Mouse (Mus musculus): ENCODE data around the gene Atn1. TPM values are rescaled to one million over a fixed set of nuclear protein-coding genes. Genes with fewer than 3 reads are reported as not detected.
"Not testable (repeated sequence)": the region's sequence is repeated elsewhere in the genome, so short reads cannot be mapped to it uniquely, and the experiment has no call there.

Atn1 gene
- 9.3 and 11.7 TPM in 2 replicates for polyA plus RNA-seq (2015; fragmentation: Nextera tagmentation; extraction: Ambion mirVana)

GRCm38 (mm10) chr6:124755831-124756595, at the start of gene Atn1, which contains the start of gene Gm45234:
Gene Atn1 (minus strand): TSS chr6:124756524.
Gene Gm45234 (minus strand): TSS chr6:124756021.
- peak; percentile 73 for ATAC-seq (replicated peaks; ENCODE audit: insufficient number of reproducible peaks, insufficient read depth, low FRiP score, low read depth)
- H3K4me3 ChIP-seq: peak within 1 kb of the TSS; percentile 84
- peak within 1 kb of the TSS; percentile 96 for H3K27ac ChIP-seq
- peak within 1 kb of the TSS; percentile 89 for H3K9ac ChIP-seq
- no peaks in the 10 kb centered on the region for H3K9me3 ChIP-seq (replicated peaks)
- no peaks in the 10 kb centered on the region for H3K27me3 ChIP-seq
- peaks cover 48% of the 10 kb centered on the region for H3K4me1 ChIP-seq (replicated peaks)
- H3K4me2 ChIP-seq: peak within 1 kb of the TSS; percentile 87
- WGBS: under 1% methylated on average over 41 of the region's 100 CpGs
- no peaks in the 10 kb centered on the region for H3K36me3 ChIP-seq

- peak overlapping the region; percentile 91 for H3K4me2 ChIP-seq
- peaks cover 41% of the 10 kb centered on the region for H3K4me1 ChIP-seq (replicated peaks)
- H3K36me3 ChIP-seq: peaks cover 7% of the 10 kb centered on the region
- 1% methylated on average over 34 of the region's 34 CpGs for WGBS
- no peaks in the 10 kb centered on the region for H3K9me3 ChIP-seq (replicated peaks)
- peak overlapping the region; percentile 91 for H3K27ac ChIP-seq
- H3K4me3 ChIP-seq: peak overlapping the region; percentile 58
- no peaks in the 10 kb centered on the region for H3K27me3 ChIP-seq
- peak overlapping the region; percentile 63 for H3K9ac ChIP-seq
- peak; percentile 75 for ATAC-seq (replicated peaks; ENCODE audit: insufficient number of reproducible peaks, insufficient read depth, low FRiP score, low read depth)
These were observed 49.3 kb upstream of the Atn1 start for GRCm38 (mm10) chr6:124805341-124806321.

- ATAC-seq (replicated peaks; ENCODE audit: insufficient number of reproducible peaks, insufficient read depth, low FRiP score, low read depth): no peak
- no peaks in the 10 kb centered on the region for H3K27me3 ChIP-seq
- H3K9ac ChIP-seq: no peak overlapping the region
- no peaks in the 10 kb centered on the region for H3K36me3 ChIP-seq
- 0 out of 2 replicates have a peak overlapping the region, but pooled peaks have one; percentile 91 for H3K27ac ChIP-seq
- H3K4me2 ChIP-seq: no peak overlapping the region
- 83% methylated on average over 3 of the region's 3 CpGs for WGBS
- no peak overlapping the region for H3K4me3 ChIP-seq
- no peaks in the 10 kb centered on the region for H3K9me3 ChIP-seq (replicated peaks)
- H3K4me1 ChIP-seq (replicated peaks): peaks cover 28% of the 10 kb centered on the region
These were observed 48.0 kb upstream of the Atn1 start for GRCm38 (mm10) chr6:124804341-124804740.

GRCm38 (mm10) chr6:124803691-124804090, 47.4 kb upstream of the Atn1 start:
- not testable (repeated sequence) for H3K9ac ChIP-seq; H3K4me2 ChIP-seq; H3K9me3 ChIP-seq (replicated peaks); ATAC-seq (replicated peaks; ENCODE audit: insufficient number of reproducible peaks, insufficient read depth, low FRiP score, low read depth); H3K36me3 ChIP-seq; H3K27ac ChIP-seq; H3K4me3 ChIP-seq; H3K27me3 ChIP-seq
- 91% methylated on average over 4 of the region's 4 CpGs for WGBS
- H3K4me1 ChIP-seq (replicated peaks): peaks cover 28% of the 10 kb centered on the region

GRCm38 (mm10) chr6:124803061-124803460, 46.7 kb upstream of the Atn1 start:
- H3K9ac ChIP-seq: no peak overlapping the region
- no peak overlapping the region for H3K4me3 ChIP-seq
- 77% methylated on average over 3 of the region's 3 CpGs for WGBS
- peaks cover 25% of the 10 kb centered on the region for H3K4me1 ChIP-seq (replicated peaks)
- no peak for ATAC-seq (replicated peaks; ENCODE audit: insufficient number of reproducible peaks, insufficient read depth, low FRiP score, low read depth)
- no peaks in the 10 kb centered on the region for H3K9me3 ChIP-seq (replicated peaks)
- H3K36me3 ChIP-seq: no peaks in the 10 kb centered on the region
- no peaks in the 10 kb centered on the region for H3K27me3 ChIP-seq
- H3K27ac ChIP-seq: no peak overlapping the region
- H3K4me2 ChIP-seq: no peak overlapping the region

GRCm38 (mm10) chr6:124802400-124802799, 46.1 kb upstream of the Atn1 start:
- WGBS: 14% methylated on average over 7 of the region's 9 CpGs
- H3K27ac ChIP-seq: not testable (repeated sequence)

GRCm38 (mm10) chr6:124796200-124796599, 39.9 kb upstream of the Atn1 start:
- Histone ChIP-seq H3K4me1 (replicated peaks) (no peaks in the 10 kb centered on the region), H3K27me3 (no peaks in the 10 kb centered on the region), H3K4me3 (no peak overlapping the region), H3K9me3 (replicated peaks) (no peaks in the 10 kb centered on the region), H3K4me2 (no peak overlapping the region), H3K36me3 (no peaks in the 10 kb centered on the region), H3K9ac (no peak overlapping the region), H3K27ac (no peak overlapping the region)
- no peak for ATAC-seq (replicated peaks; ENCODE audit: insufficient number of reproducible peaks, insufficient read depth, low FRiP score, low read depth)
- 74% methylated on average over 2 of the region's 2 CpGs for WGBS

More at GRCm38 (mm10) chr6:124802400-124802799, 46.1 kb upstream of the Atn1 start:
- H3K9ac ChIP-seq; H3K36me3 ChIP-seq; H3K9me3 ChIP-seq (replicated peaks); ATAC-seq (replicated peaks; ENCODE audit: insufficient number of reproducible peaks, insufficient read depth, low FRiP score, low read depth); H3K27me3 ChIP-seq: not testable (repeated sequence)
- Histone ChIP-seq H3K4me2 (peak overlapping the region; percentile 49), H3K4me3 (peak overlapping the region; percentile 28), H3K4me1 (replicated peaks) (peaks cover 20% of the 10 kb centered on the region)

- Histone ChIP-seq H3K4me1 (replicated peaks) (no peaks in the 10 kb centered on the region), H3K4me3 (no peak overlapping the region), H3K9ac (no peak overlapping the region), H3K9me3 (replicated peaks) (no peaks in the 10 kb centered on the region), H3K27ac (no peak overlapping the region), H3K4me2 (no peak overlapping the region), H3K27me3 (no peaks in the 10 kb centered on the region), H3K36me3 (no peaks in the 10 kb centered on the region)
- WGBS: 77% methylated on average over 4 of the region's 4 CpGs
- no peak for ATAC-seq (replicated peaks; ENCODE audit: insufficient number of reproducible peaks, insufficient read depth, low FRiP score, low read depth)
These were observed 39.5 kb upstream of the Atn1 start for GRCm38 (mm10) chr6:124795781-124796180.

- 75% methylated on average over 3 of the region's 3 CpGs for WGBS
- Histone ChIP-seq H3K9me3 (replicated peaks) (no peaks in the 10 kb centered on the region), H3K4me3 (no peak overlapping the region), H3K36me3 (no peaks in the 10 kb centered on the region), H3K4me2 (no peak overlapping the region), H3K4me1 (replicated peaks) (no peaks in the 10 kb centered on the region), H3K27ac (no peak overlapping the region), H3K27me3 (no peaks in the 10 kb centered on the region), H3K9ac (no peak overlapping the region)
- no peak for ATAC-seq (replicated peaks; ENCODE audit: insufficient number of reproducible peaks, insufficient read depth, low FRiP score, low read depth)
These were observed 35.6 kb upstream of the Atn1 start for GRCm38 (mm10) chr6:124791911-124792310.

- ATAC-seq (replicated peaks; ENCODE audit: insufficient number of reproducible peaks, insufficient read depth, low FRiP score, low read depth): no peak
- H3K27me3 ChIP-seq: no peaks in the 10 kb centered on the region
- H3K4me1 ChIP-seq (replicated peaks): no peaks in the 10 kb centered on the region
- WGBS: 63% methylated on average over 4 of the region's 4 CpGs
- H3K36me3 ChIP-seq: no peaks in the 10 kb centered on the region
- no peaks in the 10 kb centered on the region for H3K9me3 ChIP-seq (replicated peaks)
- no peak overlapping the region for H3K4me2 ChIP-seq
- no peak overlapping the region for H3K27ac ChIP-seq
- no peak overlapping the region for H3K4me3 ChIP-seq
- no peak overlapping the region for H3K9ac ChIP-seq
These were observed 33.8 kb upstream of the Atn1 start for GRCm38 (mm10) chr6:124790121-124790520.

GRCm38 (mm10) chr6:124789519-124789918, 33.2 kb upstream of the Atn1 start:
- H3K27ac ChIP-seq: no peak overlapping the region
- no peaks in the 10 kb centered on the region for H3K36me3 ChIP-seq
- H3K4me2 ChIP-seq: no peak overlapping the region
- no peak overlapping the region for H3K9ac ChIP-seq
- ATAC-seq (replicated peaks; ENCODE audit: insufficient number of reproducible peaks, insufficient read depth, low FRiP score, low read depth): no peak
- H3K9me3 ChIP-seq (replicated peaks): no peaks in the 10 kb centered on the region
- H3K27me3 ChIP-seq: no peaks in the 10 kb centered on the region
- no peaks in the 10 kb centered on the region for H3K4me1 ChIP-seq (replicated peaks)
- H3K4me3 ChIP-seq: no peak overlapping the region
- WGBS: 79% methylated on average over 4 of the region's 4 CpGs

All from heart, embryonic 15.5 days (tissue).